Mouse (Mus musculus): ENCODE measurements around the gene Ttc23.

The Ttc23 gene

DNA sequence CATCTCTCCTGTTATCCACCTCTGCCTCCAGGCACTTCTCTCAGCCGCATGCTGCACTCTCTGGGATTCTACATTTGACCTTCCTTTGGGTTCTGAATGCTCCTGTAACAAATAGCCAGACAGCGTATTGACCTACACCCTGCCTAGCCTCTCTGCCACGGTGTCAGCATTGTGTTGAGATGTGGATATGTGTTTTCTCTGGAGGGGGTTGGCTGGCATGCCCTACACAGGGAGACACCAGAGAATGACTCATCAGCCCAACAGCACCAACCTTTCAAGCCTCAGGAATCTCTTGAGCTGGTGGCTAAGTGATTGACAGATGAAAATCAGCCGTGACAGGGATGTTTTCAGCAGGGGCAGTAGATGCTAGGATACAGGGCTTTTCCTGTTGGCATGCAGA, 153.8 kb downstream of the Ttc23 start:
- DNase-seq (ENCODE audit: low spot score in 2 of 2) = no peak

DNA sequence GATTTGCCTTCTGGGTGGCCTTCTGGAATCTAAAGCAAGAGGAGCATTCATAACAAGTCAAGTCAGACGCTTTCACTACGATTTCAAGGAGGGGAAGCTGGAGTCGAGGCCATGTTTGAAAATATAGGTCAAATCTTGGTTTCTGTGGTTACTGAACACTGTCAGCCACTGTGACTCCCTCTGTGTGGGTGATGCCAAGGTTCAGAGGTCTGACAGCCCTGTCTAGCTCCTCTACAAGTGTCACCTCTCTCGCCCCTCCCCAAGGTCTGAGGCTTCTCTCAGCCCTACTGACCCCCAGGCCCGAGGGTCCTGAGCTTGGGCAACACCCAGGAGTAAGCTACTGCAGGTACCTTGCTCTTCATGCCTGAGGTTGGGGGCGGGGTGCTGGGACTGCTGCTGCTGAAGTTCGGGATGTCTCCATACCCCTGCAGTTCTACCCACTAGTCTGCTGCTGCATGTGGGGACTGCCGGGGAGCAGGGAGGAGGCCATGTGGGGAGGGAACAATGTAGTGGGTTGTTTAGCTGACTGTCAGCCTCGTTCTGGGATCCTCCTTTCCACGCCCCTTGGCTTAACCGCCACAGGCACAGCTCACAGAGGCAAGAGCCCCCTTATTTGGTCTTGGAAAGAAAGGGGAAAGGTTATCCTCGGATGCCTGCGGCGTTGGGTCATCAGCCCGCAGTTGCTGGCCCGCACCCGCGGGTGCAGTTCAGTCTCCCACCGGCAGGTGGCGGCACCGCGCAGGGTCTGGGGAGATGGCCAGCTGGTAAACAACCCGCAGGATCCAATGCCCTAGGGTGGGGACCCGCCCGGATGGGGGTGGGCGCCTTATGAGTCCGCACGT, 156.0 kb downstream of the Ttc23 start:
- peak; percentile 68 to 83 for DNase-seq (ENCODE audit: low spot score in 2 of 2)

GRCm38 (mm10) chr7:67803857-67804215, 156.6 kb downstream of the Ttc23 start:
- DNase-seq (ENCODE audit: low spot score in 2 of 2) = no peak

Data from thymus, postnatal 10 days (tissue).